Mouse (Mus musculus) cortical plate, adult 2 months (tissue): Measurements from ENCODE around the gene Rab22a.

ENCODE experiments used
- CTCF ChIP-seq: fragments of 200-500 bp; IDR thresholded peaks from 2 replicates; pipeline ENCODE4 v1.5.1; 2011; ENCODE audit warnings: mild to moderate bottlenecking, control low read depth, low read length; ENCODE audit not compliant: insufficient read depth; ENCODE audit errors: extremely low read depth
- POLR2A ChIP-seq: fragments of 200-500 bp; IDR thresholded peaks from 2 replicates; pipeline ENCODE4 v1.6.1; 2011; ENCODE audit warnings: mild to moderate bottlenecking, low read length, control low read depth; ENCODE audit not compliant: insufficient read depth; ENCODE audit errors: extremely low read depth

- TF ChIP-seq POLR2A (no peak), CTCF (no peak)
Observed at GRCm38 (mm10) chr2:173716966-173717365, 57.4 kb downstream of the Rab22a start.
